In genomic region chr10:92837572-92837971, GRCm38 (mm10) we compare ENCODE assay signal across 15 mouse cellular contexts.
A peak's percentile ranks its signal among the peaks of the same experiment; 100 is the strongest.
DNase-seq lines count a peak whose midpoint lies in the region; ATAC-seq and TF ChIP-seq lines count a peak whose summit lies in the region.
"Had no signal": no experiment of that assay in that cellular context is flagged by ENCODE, and none has a peak within 500 bp of the region (broad histone marks: within the 10 kb centered on the region; RNA-seq: fewer than 3 reads in every experiment).

No protein-coding gene starts in this region.

- no peak for TF ChIP-seq EP300 in stomach, postnatal 0 days (optimal IDR thresholded peaks at IDR 0.05)

- no peaks in the 10 kb centered on the region for H3K9me3 ChIP-seq in forebrain, embryonic 12.5 days
- no peaks in the 10 kb centered on the region for H3K9me3 ChIP-seq in midbrain, embryonic 10.5 days (replicated peaks)
- no peaks in the 10 kb centered on the region for H3K9me3 ChIP-seq in stomach, postnatal 0 days (ENCODE audit: control insufficient read depth, low read length)
- H3K9me3 ChIP-seq: limb, embryonic 10.5 days; lung, embryonic 15.5 days had no signal

- H3K36me3 ChIP-seq in forebrain, embryonic 12.5 days (replicated peaks): no peaks in the 10 kb centered on the region
- no peaks in the 10 kb centered on the region for H3K36me3 ChIP-seq in midbrain, embryonic 10.5 days
- H3K36me3 ChIP-seq in stomach, postnatal 0 days (ENCODE audit: control insufficient read depth, insufficient read depth, low read length): no peaks in the 10 kb centered on the region
- H3K36me3 ChIP-seq: limb, embryonic 10.5 days; lung, embryonic 15.5 days had no signal

- H3K4me2 ChIP-seq in forebrain, embryonic 12.5 days: no peak overlapping the region
- H3K4me2 ChIP-seq in stomach, postnatal 0 days (replicated peaks; ENCODE audit: low read depth): no peak overlapping the region
- H3K4me2 ChIP-seq: lung, embryonic 15.5 days had no signal

- WGBS in forebrain, embryonic 12.5 days: 12% methylated on average over 5 of the region's 5 CpGs
- WGBS in midbrain, embryonic 10.5 days: 60% methylated on average over 5 of the region's 5 CpGs
- 62% methylated on average over 5 of the region's 5 CpGs for WGBS in stomach, postnatal 0 days

- no peak overlapping the region for H3K27ac ChIP-seq in forebrain, embryonic 12.5 days
- H3K27ac ChIP-seq in midbrain, embryonic 10.5 days (replicated peaks): no peak overlapping the region
- H3K27ac ChIP-seq in stomach, postnatal 0 days (replicated peaks): no peak overlapping the region
- H3K27ac ChIP-seq: limb, embryonic 10.5 days; lung, embryonic 15.5 days had no signal

- no peak overlapping the region for H3K9ac ChIP-seq in forebrain, embryonic 12.5 days
- H3K9ac ChIP-seq in stomach, postnatal 0 days (ENCODE audit: low read length): no peak overlapping the region
- H3K9ac ChIP-seq: lung, embryonic 15.5 days had no signal

- no peak overlapping the region for H3K4me3 ChIP-seq in forebrain, embryonic 12.5 days (replicated peaks)
- H3K4me3 ChIP-seq in midbrain, embryonic 10.5 days: no peak overlapping the region
- H3K4me3 ChIP-seq in stomach, postnatal 0 days (ENCODE audit: low read depth, low read length): no peak overlapping the region
- H3K4me3 ChIP-seq: erythroblast, embryonic 14.5 days; limb, embryonic 10.5 days; lung, embryonic 15.5 days; myocyte had no signal

- H3K27me3 ChIP-seq in forebrain, embryonic 12.5 days: no peaks in the 10 kb centered on the region
- no peaks in the 10 kb centered on the region for H3K27me3 ChIP-seq in midbrain, embryonic 10.5 days (ENCODE audit: low read depth, poor library complexity, severe bottlenecking)
- no peaks in the 10 kb centered on the region for H3K27me3 ChIP-seq in stomach, postnatal 0 days (ENCODE audit: control insufficient read depth, insufficient read depth, low read length)
- H3K27me3 ChIP-seq: lung, embryonic 15.5 days had no signal

- DNase-seq in Muller cell, postnatal 12 days (ENCODE audit: inconsistent ontology term): peak; percentile 96
- DNase-seq in cerebellum, adult 18-20 months: peak; percentile 2 to 17
- peak; percentile 12 for DNase-seq in midbrain, embryonic 10.5 days (ENCODE audit: low spot score)
- no peak for DNase-seq in stomach, postnatal 0 days (ENCODE audit: low spot score)
- DNase-seq in right cerebral cortex, postnatal 14 days: no peak
- DNase-seq in yolk sac, embryonic 10.5 days (ENCODE audit: low spot score): no peak
- DNase-seq in adrenal gland, postnatal 10 days: no peak
- DNase-seq: heart, postnatal 14 days; kidney, postnatal 4 days; right cerebral cortex, postnatal 4 days had no signal

- ATAC-seq in forebrain, embryonic 12.5 days (ENCODE audit: low FRiP score): peak; percentile 68; the same call in 1 of the 2 replicates
- no peak for ATAC-seq in stomach, postnatal 0 days (ENCODE audit: low FRiP score, low TSS enrichment)

- peaks cover 10% of the 10 kb centered on the region for H3K4me1 ChIP-seq in forebrain, embryonic 12.5 days
- peaks cover 8% of the 10 kb centered on the region; the same call in 1 of the 2 replicates for H3K4me1 ChIP-seq in midbrain, embryonic 10.5 days
- H3K4me1 ChIP-seq in stomach, postnatal 0 days (replicated peaks; ENCODE audit: control insufficient read depth, insufficient read depth): no peaks in the 10 kb centered on the region
- H3K4me1 ChIP-seq: limb, embryonic 10.5 days; lung, embryonic 15.5 days had no signal

- TF ChIP-seq CTCF in stomach, postnatal 0 days (IDR thresholded peaks at IDR 0.05; ENCODE audit: low read depth): no peak

Comparison
In these comparisons a context has a peak if more than half of its experiments do, and no peak if none do; other contexts are left out.
1. DNase-seq: peak in Muller cell, postnatal 12 days (single experiment), cerebellum, adult 18-20 months (2 of 2) and midbrain, embryonic 10.5 days (single experiment); none in stomach, postnatal 0 days (single experiment), right cerebral cortex, postnatal 14 days (single experiment), yolk sac, embryonic 10.5 days (single experiment) and adrenal gland, postnatal 10 days (single experiment).